Mouse (Mus musculus) spleen, adult 2 months (tissue): Measurements from ENCODE around the gene S100a16. TPM values are rescaled to one million over a fixed set of nuclear protein-coding genes. Genes with fewer than 3 reads are reported as not detected.

Experiments used
- DNase-seq, 2 experiments: peaks; one replicate each; pipeline versions ENCODE4 v3.0.0 to v3.0.0-alpha.2; 2012 to 2021; ENCODE audit warnings: low spot score in 2 of 2, low read depth in 1 of 2
- H3K27ac ChIP-seq: fragments of 200-500 bp; 2 replicates; pipeline ENCODE4 v1.5.1; 2012; ENCODE audit warnings: low read length, inconsistent platforms; ENCODE audit not compliant: insufficient read depth
- H3K27me3 ChIP-seq: fragments of 200-500 bp; 2 replicates; pipeline ENCODE4 v1.6.1; 2012; ENCODE audit warnings: mild to moderate bottlenecking, moderate library complexity, low read length, inconsistent platforms; ENCODE audit not compliant: control insufficient read depth, insufficient read depth
- H3K36me3 ChIP-seq: fragments of 200-500 bp; 2 replicates; pipeline ENCODE4 v1.6.1; 2012; ENCODE audit warnings: mild to moderate bottlenecking, low read length, inconsistent platforms; ENCODE audit not compliant: control insufficient read depth, insufficient read depth
- H3K4me1 ChIP-seq: fragments of 200-500 bp; 2 replicates; pipeline ENCODE4 v1.6.1; 2011; ENCODE audit warnings: inconsistent platforms; ENCODE audit not compliant: control insufficient read depth, insufficient read depth, insufficient read length
- H3K4me3 ChIP-seq: fragments of 200-500 bp; 2 replicates; pipeline ENCODE4 v1.5.1; 2011; ENCODE audit warnings: mild to moderate bottlenecking, inconsistent platforms; ENCODE audit not compliant: insufficient read depth, insufficient read length; ENCODE audit errors: extremely low read depth
- CTCF ChIP-seq: fragments of 200-500 bp; IDR thresholded peaks from 2 replicates; pipeline ENCODE4 v1.5.1; 2011; ENCODE audit warnings: mild to moderate bottlenecking, inconsistent platforms; ENCODE audit not compliant: insufficient read depth, insufficient read length, insufficient replicate concordance; ENCODE audit errors: extremely low read depth
- POLR2A ChIP-seq: fragments of 200-500 bp; IDR thresholded peaks from 2 replicates; pipeline ENCODE4 v1.6.1; 2011; ENCODE audit warnings: low read depth, low read length, inconsistent platforms
- WGBS: fragments of 180-500 bp; shearing (Covaris S2); methylation state at CpG from one replicate; pipeline ENCODE4 v1.1.7; 2018; 5-methylcytosine and 5-hydroxymethylcytosine counted together
- polyA plus RNA-seq: library from polyadenylated mRNA; depleted of rRNA; stranded (reverse); fragments of >200 nt; gene quantifications from 2 replicates; pipeline ENCODE4 v1.2.3, GENCODE M21; 2012

Gene S100a16
- polyA plus RNA-seq, 1 experiment: 15.9 TPM

DNA sequence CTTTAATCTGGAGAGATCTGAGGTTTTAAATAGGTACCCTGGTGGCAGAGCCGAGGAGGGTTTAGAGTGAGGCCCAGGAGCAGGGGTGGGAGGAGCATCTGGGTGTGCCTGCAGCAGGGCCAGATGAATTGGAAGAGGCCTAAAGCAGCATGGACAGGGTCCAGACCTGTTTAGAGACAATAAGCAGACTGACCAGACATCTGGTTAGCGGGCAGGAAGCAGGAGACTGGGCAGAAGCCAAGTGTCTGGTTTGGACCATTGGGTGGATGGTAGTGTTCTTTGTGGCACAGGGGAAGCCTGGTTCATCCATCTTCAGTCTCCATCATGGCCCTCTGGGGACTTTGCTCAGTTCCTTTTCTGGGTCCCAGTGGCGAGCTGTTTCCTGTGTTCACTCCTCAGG is 46.8 kb downstream of the S100a16 start:
- DNase-seq: no peak
- H3K4me3 ChIP-seq: no peak overlapping the region

DNA sequence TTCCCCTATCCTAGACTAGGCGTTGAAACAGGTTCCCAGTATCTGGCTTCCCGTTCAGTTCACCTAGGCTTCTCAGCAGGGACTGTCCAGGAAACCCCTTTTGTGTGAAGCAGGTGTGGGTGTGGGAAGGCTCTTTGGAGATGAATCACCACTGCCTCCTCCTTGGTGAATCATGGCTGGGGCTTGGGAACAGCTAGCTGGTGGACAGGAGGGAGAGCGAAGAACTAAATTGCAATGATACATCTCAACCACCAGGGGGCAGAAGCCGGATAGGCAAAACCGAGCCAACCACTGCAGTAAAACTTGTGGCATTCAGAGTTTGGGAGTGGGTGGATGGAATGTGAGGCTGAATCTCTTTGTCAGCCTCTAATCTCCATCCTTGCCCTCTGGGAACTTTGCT is 48.5 kb downstream of the S100a16 start:
- Histone ChIP-seq H3K36me3 (no peaks in the 10 kb centered on the region), H3K27me3 (no peaks in the 10 kb centered on the region), H3K4me1 (peaks cover 40% of the 10 kb centered on the region; the same call in 1 of the 2 replicates), H3K27ac (no peak overlapping the region), H3K4me3 (no peak overlapping the region)
- WGBS: 27% methylated on average over 5 of the region's 5 CpGs
- TF ChIP-seq POLR2A: no peak
- peak; percentile 77; the same call in 1 of the 2 replicates for TF ChIP-seq CTCF
- peak; percentile 43 to 55 for DNase-seq

More for the DNA sequence above, 46.8 kb downstream of the S100a16 start:
- WGBS: 36% methylated on average over 3 of the region's 3 CpGs
- H3K36me3 ChIP-seq: no peaks in the 10 kb centered on the region
- H3K4me1 ChIP-seq: peaks cover 27% of the 10 kb centered on the region; the same call in 1 of the 2 replicates
- no peaks in the 10 kb centered on the region for H3K27me3 ChIP-seq
- TF ChIP-seq POLR2A: no peak
- no peak for TF ChIP-seq CTCF
- H3K27ac ChIP-seq: no peak overlapping the region

DNA sequence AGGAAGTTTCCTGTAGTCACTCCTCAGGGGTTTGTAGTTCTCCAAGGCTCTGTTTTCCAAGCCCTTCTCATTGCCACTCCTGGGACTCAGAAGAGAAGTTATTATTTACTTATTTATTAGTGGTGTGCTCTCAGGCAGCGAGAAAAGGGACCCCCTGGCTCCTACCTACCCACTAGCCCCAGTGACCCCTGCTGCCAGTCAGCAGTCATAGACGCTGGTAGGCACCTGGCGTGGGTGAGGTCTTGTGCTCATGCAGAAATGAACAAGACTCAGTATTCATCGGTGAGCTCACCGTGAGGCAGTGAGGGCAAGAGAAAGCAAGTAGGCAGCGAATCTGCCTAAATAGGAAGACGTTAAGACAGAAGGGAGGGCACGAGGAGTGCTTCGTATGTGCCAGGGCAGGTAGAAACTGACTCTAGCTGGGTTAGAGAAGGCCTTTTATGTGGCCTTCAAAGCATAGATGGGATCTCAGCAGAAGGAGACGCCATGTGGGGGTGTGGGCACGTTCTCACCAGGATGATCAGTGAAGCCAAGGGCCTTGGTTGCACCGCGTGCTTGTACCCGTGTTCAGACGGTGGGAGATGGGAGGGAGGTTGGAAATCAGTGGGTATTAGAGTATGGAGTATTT is 49.1 kb downstream of the S100a16 start:
- 50% methylated on average over 15 of the region's 15 CpGs for WGBS
- H3K4me1 ChIP-seq: peaks cover 40% of the 10 kb centered on the region; the same call in 1 of the 2 replicates
- no peaks in the 10 kb centered on the region for H3K27me3 ChIP-seq
- H3K36me3 ChIP-seq: no peaks in the 10 kb centered on the region
- no peak for TF ChIP-seq CTCF
- no peak for TF ChIP-seq POLR2A
- no peak overlapping the region for H3K4me3 ChIP-seq
- peak overlapping the region; percentile 87 for H3K27ac ChIP-seq
- no peak for DNase-seq

DNA sequence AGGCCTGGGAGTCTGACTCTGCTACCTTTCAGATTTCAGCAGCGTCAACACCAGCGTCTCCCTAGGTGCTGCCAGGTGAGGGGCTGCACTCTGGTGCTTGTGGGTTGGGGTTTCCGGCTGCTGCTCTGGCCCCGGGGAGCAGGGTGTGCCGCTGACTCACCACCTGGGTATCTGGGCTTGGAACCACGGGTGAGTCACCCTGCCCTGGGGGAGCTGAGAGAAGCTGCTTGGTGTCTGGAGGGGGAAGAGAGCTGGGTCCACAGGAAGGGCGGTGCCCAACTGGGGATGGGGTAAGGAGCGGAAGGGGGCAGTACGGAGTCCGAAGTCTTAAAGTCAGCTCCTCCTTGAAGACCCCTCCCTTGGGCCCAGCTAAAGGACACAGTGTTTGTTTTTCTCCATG is 49.9 kb downstream of the S100a16 start:
- H3K36me3 ChIP-seq: no peaks in the 10 kb centered on the region
- no peak for TF ChIP-seq CTCF
- no peak for TF ChIP-seq POLR2A
- 11% methylated on average over 10 of the region's 10 CpGs for WGBS
- no peaks in the 10 kb centered on the region for H3K27me3 ChIP-seq
- H3K27ac ChIP-seq: peak overlapping the region; percentile 87
- H3K4me1 ChIP-seq: peaks cover 40% of the 10 kb centered on the region; the same call in 1 of the 2 replicates
- peak; percentile 63 to 90 for DNase-seq
- peak overlapping the region; percentile 2; the same call in 1 of the 2 replicates for H3K4me3 ChIP-seq

DNA sequence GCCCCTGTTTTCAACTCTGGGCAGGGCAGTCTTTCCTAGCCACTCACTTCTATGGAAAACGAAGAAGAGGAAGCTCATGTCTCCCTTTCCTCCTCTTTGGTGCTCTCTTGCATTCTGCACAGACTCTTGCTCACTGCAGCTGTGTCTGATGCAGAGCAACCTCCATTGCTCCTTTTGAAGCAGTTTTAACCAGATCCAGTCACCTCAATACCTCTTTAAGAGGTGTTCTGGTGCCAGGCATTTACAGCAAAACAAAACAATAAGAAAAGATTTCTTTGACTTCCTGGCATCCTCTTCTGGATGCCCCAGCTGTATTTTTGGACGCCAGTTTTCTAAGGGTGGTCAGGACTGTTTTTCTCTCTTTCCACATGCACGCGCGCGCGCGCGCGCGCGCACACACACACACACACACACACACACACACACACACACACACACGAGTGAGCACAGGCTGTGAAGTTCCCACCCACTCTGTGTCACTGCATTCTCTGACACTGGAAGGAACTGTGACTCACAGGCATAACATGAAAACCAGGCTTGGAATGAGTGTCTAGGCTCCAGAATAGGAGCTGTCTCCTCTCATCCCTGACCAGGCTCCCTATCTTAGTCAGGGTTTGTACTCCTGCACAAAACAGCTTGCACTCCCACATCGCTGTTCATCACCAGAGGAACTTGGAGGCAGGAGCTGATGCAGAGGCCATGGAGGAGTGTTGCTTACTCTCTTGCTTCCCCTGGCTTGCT is 50.5 kb downstream of the S100a16 start:
- no peak for TF ChIP-seq POLR2A
- no peak for TF ChIP-seq CTCF
- 60% methylated on average over 14 of the region's 14 CpGs for WGBS
- DNase-seq: no peak
- Histone ChIP-seq H3K27me3 (no peaks in the 10 kb centered on the region), H3K4me1 (peaks cover 40% of the 10 kb centered on the region; the same call in 1 of the 2 replicates), H3K27ac (peak overlapping the region; percentile 87), H3K4me3 (peak overlapping the region; percentile 2; the same call in 1 of the 2 replicates), H3K36me3 (no peaks in the 10 kb centered on the region)

DNA sequence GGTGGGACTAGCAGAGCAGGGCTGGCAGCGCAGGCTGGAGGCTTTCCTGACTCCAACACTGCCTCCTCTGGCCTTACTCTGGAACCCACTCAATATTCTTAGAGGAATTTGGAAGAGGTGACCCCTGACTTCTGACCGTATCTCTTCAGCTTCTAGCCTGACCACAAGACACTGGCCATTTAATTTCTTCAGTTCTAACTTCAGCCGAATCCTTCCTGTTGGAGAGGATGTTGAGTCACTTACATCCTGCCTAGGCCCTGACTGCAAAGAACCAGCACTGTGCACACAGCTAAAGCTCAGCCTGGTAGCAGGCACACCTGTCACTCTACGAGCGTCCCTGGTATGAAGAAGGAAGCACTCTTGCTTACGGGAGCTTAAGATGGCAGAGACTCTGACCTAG is 52.3 kb downstream of the S100a16 start:
- no peak for TF ChIP-seq CTCF
- TF ChIP-seq POLR2A: no peak
- H3K27me3 ChIP-seq: no peaks in the 10 kb centered on the region
- H3K4me1 ChIP-seq: peaks cover 37% of the 10 kb centered on the region; the same call in 1 of the 2 replicates
- no peak overlapping the region for H3K4me3 ChIP-seq
- DNase-seq: no peak
- peak overlapping the region; percentile 49 for H3K27ac ChIP-seq
- WGBS: 32% methylated on average over 6 of the region's 6 CpGs
- H3K36me3 ChIP-seq: no peaks in the 10 kb centered on the region
